Mouse (Mus musculus) liver, embryonic 13.5 days (tissue): ENCODE results near the gene Dicer1. TPM values are rescaled to one million over a fixed set of nuclear protein-coding genes. Genes with fewer than 3 reads are reported as not detected.
A peak's percentile ranks its signal among the peaks of the same experiment; 100 is the strongest.

Source experiments
- ATAC-seq: fragments of 200-750 bp; cut with Nextera tagmentation; 2 replicates; pipeline ENCODE4 v1.8.0; 2017; ENCODE audit warnings: low read depth, mild to moderate bottlenecking, moderate number of reproducible peaks, moderate library complexity
- DNase-seq: peaks from one replicate; pipeline ENCODE4 v3.0.0; 2022
- H3K27ac ChIP-seq: fragments of 300-500 bp; sonication (generic); 2 replicates; pipeline ENCODE4 v1.5.1; 2015; ENCODE audit warnings: moderate library complexity, mild to moderate bottlenecking, inconsistent platforms
- H3K27me3 ChIP-seq: fragments of 300-500 bp; sonication (generic); 2 replicates; pipeline ENCODE4 v1.6.1; 2015; ENCODE audit warnings: mild to moderate bottlenecking, inconsistent platforms
- H3K36me3 ChIP-seq: fragments of 300-500 bp; sonication (generic); 2 replicates; pipeline ENCODE4 v1.6.1; 2015; ENCODE audit warnings: mild to moderate bottlenecking, inconsistent platforms
- H3K4me1 ChIP-seq: fragments of 300-500 bp; sonication (generic); replicated peaks from 2 replicates; pipeline ENCODE4 v1.6.1; 2015; ENCODE audit warnings: inconsistent platforms
- H3K4me2 ChIP-seq: fragments of 300-500 bp; sonication (generic); 2 replicates; pipeline ENCODE4 v1.6.1; 2015; ENCODE audit warnings: inconsistent platforms, mild to moderate bottlenecking, moderate library complexity
- H3K4me3 ChIP-seq: fragments of 300-500 bp; sonication (generic); replicated peaks from 2 replicates; pipeline ENCODE4 v1.5.1; 2015; ENCODE audit warnings: mild to moderate bottlenecking, inconsistent platforms
- H3K9ac ChIP-seq: fragments of 300-500 bp; sonication (generic); 2 replicates; pipeline ENCODE4 v1.6.1; 2015; ENCODE audit warnings: mild to moderate bottlenecking, inconsistent platforms
- H3K9me3 ChIP-seq: fragments of 300-500 bp; sonication (generic); replicated peaks from 2 replicates; pipeline ENCODE4 v1.6.1; 2016; ENCODE audit warnings: inconsistent platforms
- WGBS: fragments of 180-500 bp; shearing (Covaris S2); methylation state at CpG from one replicate; pipeline ENCODE4 v1.1.7; 2015; ENCODE audit not compliant: insufficient replicate concordance; 5-methylcytosine and 5-hydroxymethylcytosine counted together
- polyA plus RNA-seq: library from polyadenylated mRNA; unstranded; fragments of >200 nt; fragmentation: Nextera tagmentation; extraction: Ambion mirVana; gene quantifications from 2 replicates; pipeline ENCODE4 v1.2.1, GENCODE M21; 2015

Gene Dicer1
- polyA plus RNA-seq, 1 experiment from 2014 or later, result 15.8 TPM

DNA sequence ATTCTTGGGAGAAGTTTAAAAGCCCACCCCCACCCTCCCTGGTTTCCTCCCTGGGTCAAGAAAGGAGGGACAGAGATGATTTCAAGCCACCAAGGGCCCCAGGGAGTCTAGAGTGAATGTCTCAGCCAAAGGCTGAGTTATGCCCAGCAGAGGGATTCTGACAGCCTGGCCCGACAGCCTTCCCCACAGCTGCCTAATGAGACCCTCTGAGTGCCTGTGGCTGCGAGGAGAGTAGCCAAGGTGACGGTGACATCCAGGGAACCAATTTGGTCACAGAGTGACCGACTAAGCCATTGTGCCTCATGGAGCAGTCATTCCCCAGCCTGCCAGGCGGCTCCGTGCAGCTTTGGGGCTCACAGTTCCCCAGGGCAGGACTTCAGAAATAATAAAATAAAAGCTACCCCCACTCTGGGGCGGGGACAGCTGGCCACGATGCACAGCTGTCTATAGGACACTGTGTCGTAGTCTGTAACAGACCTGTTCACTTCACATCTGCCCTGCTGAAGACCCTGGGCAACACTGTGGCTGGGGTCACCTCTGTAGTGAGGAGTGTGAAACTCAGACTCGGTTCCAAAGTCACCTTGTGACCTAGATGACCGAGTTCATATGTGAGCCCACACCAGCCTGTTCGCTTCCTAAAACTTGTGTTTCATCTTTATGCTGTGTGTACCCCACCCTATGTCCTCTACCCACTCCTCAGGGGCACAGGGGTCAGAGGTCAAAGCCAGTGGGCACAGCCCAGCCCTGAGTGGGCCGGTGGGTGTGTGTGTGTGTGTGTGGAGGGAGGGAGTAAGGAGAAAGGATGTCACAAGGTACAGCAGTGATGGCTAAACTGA is 75.0 kb downstream of the Dicer1 start:
- H3K4me1 ChIP-seq, result no peaks in the 10 kb centered on the region
- no peaks in the 10 kb centered on the region for H3K9me3 ChIP-seq
- no peaks in the 10 kb centered on the region for H3K36me3 ChIP-seq
- no peak overlapping the region for H3K4me2 ChIP-seq
- H3K9ac ChIP-seq, result no peak overlapping the region
- ATAC-seq (peak; percentile 31; the same call in 1 of the 2 replicates), DNase-seq (no peak)
- WGBS, result 74% methylated on average over 13 of the region's 13 CpGs
- H3K4me3 ChIP-seq, result no peak overlapping the region
- H3K27ac ChIP-seq, result no peak overlapping the region
- no peaks in the 10 kb centered on the region for H3K27me3 ChIP-seq

DNA sequence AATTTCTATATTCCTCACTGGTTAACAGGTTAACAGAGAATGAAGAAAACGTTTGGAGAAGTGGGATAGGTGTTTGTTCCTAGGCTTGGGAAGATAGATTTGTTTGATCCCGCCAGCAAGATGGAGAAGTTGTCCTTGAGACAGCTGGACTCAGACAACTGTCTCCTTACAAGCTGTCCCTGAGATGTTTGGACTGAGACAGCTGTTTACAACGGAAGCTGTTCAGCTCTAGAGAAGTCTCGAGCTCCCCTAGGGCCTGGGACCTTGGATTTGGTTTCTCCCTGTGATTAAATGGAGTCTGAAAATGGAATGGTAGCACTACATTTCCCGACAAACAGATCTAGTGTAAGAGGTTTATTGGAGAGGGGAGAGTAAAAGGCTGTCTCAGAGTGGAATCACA is 78.8 kb downstream of the Dicer1 start:
- no peaks in the 10 kb centered on the region for H3K27me3 ChIP-seq
- DNase-seq (no peak), ATAC-seq (no peak)
- no peaks in the 10 kb centered on the region for H3K4me1 ChIP-seq
- no peak overlapping the region for H3K9ac ChIP-seq
- H3K4me3 ChIP-seq, result no peak overlapping the region
- no peak overlapping the region for H3K4me2 ChIP-seq
- WGBS, result 37% methylated on average over 5 of the region's 5 CpGs
- no peaks in the 10 kb centered on the region for H3K9me3 ChIP-seq
- no peaks in the 10 kb centered on the region for H3K36me3 ChIP-seq
- H3K27ac ChIP-seq, result no peak overlapping the region

GRCm38 (mm10) chr12:104672406-104672805 is 79.3 kb downstream of the Dicer1 start:
- Histone ChIP-seq H3K9ac (no peak overlapping the region), H3K36me3 (no peaks in the 10 kb centered on the region), H3K27ac (no peak overlapping the region), H3K4me2 (no peak overlapping the region), H3K27me3 (no peaks in the 10 kb centered on the region), H3K4me1 (no peaks in the 10 kb centered on the region), H3K9me3 (no peaks in the 10 kb centered on the region), H3K4me3 (no peak overlapping the region)
- DNase-seq, result no peak
- WGBS, result 54% methylated on average over 10 of the region's 10 CpGs
- no peak for ATAC-seq

DNA sequence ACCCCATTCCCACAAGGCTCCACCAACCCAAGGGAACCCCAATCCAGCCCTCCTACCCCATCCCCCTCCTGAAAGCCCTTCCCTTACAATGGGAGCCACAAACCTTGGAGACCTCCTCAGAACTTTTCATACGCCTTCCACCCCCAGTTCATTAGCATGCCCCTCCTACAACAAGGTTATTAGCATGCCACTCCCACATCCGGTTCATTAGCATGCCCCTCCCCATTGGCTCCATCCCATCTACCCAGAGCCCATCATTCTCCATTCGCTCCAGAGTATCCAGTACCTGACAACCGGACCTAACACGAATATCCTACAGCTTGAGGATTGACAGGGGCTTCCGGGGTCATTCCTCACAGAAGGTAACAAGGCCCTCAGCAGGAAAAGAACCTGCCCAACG is 83.9 kb downstream of the Dicer1 start:
- Histone ChIP-seq H3K4me1 (no peaks in the 10 kb centered on the region), H3K36me3 (no peaks in the 10 kb centered on the region), H3K27ac (no peak overlapping the region), H3K27me3 (no peaks in the 10 kb centered on the region), H3K4me2 (no peak overlapping the region), H3K4me3 (no peak overlapping the region), H3K9me3 (no peaks in the 10 kb centered on the region), H3K9ac (no peak overlapping the region)
- no peak for ATAC-seq
- DNase-seq, result no peak
- WGBS, result 61% methylated on average over 7 of the region's 7 CpGs

DNA sequence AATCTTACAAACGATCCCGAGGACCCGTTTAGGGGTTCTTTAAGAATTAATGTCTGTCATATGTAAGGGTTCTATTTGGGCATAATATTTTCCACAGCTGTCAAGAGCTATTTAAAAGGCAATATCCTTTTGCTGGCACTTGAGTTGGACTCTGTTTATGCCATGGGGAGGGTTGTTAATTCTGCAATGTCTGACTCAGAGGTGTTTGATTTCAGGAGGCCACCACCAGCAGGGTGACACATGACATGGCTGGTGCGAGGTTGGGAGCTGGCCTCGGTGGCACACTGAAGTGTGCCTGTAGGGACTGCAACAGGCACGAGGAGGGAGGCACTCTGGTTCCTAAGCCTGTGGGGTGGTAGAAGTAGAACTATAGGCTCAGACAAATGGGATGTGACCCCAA is 85.8 kb downstream of the Dicer1 start:
- Histone ChIP-seq H3K27me3 (no peaks in the 10 kb centered on the region), H3K4me2 (no peak overlapping the region), H3K4me1 (no peaks in the 10 kb centered on the region), H3K27ac (no peak overlapping the region), H3K4me3 (no peak overlapping the region), H3K36me3 (no peaks in the 10 kb centered on the region), H3K9me3 (no peaks in the 10 kb centered on the region), H3K9ac (no peak overlapping the region)
- DNase-seq (no peak), ATAC-seq (no peak)
- WGBS, result 57% methylated on average over 6 of the region's 6 CpGs

DNA sequence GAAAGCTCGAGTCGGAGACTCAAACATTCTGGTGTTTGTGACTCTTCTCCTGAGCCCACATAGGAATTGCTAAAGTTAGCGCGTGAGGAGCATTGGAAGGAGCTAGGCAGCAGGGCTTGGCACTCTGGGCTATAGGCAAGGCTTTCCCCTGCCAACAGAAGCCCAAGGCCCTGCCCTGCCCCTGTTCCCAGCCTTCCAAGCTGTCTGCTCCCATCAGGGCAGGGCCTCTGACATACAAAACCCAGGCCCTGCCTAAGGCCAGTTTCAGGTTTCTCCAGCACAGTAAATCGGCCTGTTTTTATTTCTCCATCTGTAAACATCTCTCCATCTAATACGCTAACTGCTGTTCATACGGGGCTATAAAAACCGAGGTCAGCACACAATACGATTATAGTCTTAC is 86.2 kb downstream of the Dicer1 start:
- no peak overlapping the region for H3K4me2 ChIP-seq
- H3K4me1 ChIP-seq, result no peaks in the 10 kb centered on the region
- no peak for DNase-seq
- no peak for ATAC-seq
- H3K27ac ChIP-seq, result no peak overlapping the region
- no peaks in the 10 kb centered on the region for H3K36me3 ChIP-seq
- no peak overlapping the region for H3K9ac ChIP-seq
- H3K27me3 ChIP-seq, result no peaks in the 10 kb centered on the region
- 74% methylated on average over 9 of the region's 9 CpGs for whole genome bisulfite sequencing
- no peaks in the 10 kb centered on the region for H3K9me3 ChIP-seq
- no peak overlapping the region for H3K4me3 ChIP-seq

- 73% methylated on average over 2 of the region's 2 CpGs for WGBS
- no peak for ATAC-seq
- Histone ChIP-seq H3K4me1 (no peaks in the 10 kb centered on the region), H3K4me3 (no peak overlapping the region), H3K9me3 (peaks cover 7% of the 10 kb centered on the region; the same call in 1 of the 2 replicates), H3K36me3 (no peaks in the 10 kb centered on the region), H3K27me3 (no peaks in the 10 kb centered on the region), H3K27ac (no peak overlapping the region), H3K9ac (no peak overlapping the region), H3K4me2 (no peak overlapping the region)
- DNase-seq, result no peak
These were observed 95.6 kb downstream of the Dicer1 start for GRCm38 (mm10) chr12:104656146-104656545.

GRCm38 (mm10) chr12:104655006-104655405 is 96.7 kb downstream of the Dicer1 start:
- H3K27me3 ChIP-seq, result no peaks in the 10 kb centered on the region
- WGBS, result 36% methylated on average over 1 of the region's 1 CpGs
- H3K4me2 ChIP-seq, result no peak overlapping the region
- no peak for DNase-seq
- no peak overlapping the region for H3K9ac ChIP-seq
- H3K4me3 ChIP-seq, result no peak overlapping the region
- no peaks in the 10 kb centered on the region for H3K36me3 ChIP-seq
- H3K27ac ChIP-seq, result no peak overlapping the region
- H3K9me3 ChIP-seq, result peaks cover 7% of the 10 kb centered on the region; the same call in 1 of the 2 replicates
- H3K4me1 ChIP-seq, result no peaks in the 10 kb centered on the region
- ATAC-seq, result no peak

DNA sequence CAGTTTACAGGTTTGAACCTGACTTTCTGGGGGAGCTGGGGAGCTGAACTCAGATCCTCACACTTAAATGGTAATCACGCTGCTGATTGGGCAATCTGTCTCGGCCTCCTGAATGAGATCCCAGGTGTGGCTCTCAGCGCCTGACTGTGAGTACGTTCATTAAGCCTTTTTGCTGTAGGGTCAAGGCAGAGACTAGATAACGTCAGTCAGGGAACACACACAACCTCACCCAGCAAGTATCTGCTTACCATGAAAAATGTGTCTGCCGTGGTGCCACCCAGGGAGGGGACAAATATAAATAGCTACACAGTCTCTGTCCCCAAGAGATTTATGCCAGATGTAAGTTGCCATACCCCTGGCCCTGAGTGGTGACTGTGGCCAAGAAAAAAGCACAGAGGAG is 99.7 kb downstream of the Dicer1 start:
- DNase-seq (no peak), ATAC-seq (no peak)
- no peak overlapping the region for H3K9ac ChIP-seq
- H3K4me3 ChIP-seq, result no peak overlapping the region
- no peaks in the 10 kb centered on the region for H3K36me3 ChIP-seq
- peaks cover 7% of the 10 kb centered on the region; the same call in 1 of the 2 replicates for H3K9me3 ChIP-seq
- WGBS, result 41% methylated on average over 6 of the region's 6 CpGs
- H3K4me2 ChIP-seq, result no peak overlapping the region
- H3K27me3 ChIP-seq, result no peaks in the 10 kb centered on the region
- H3K27ac ChIP-seq, result no peak overlapping the region
- no peaks in the 10 kb centered on the region for H3K4me1 ChIP-seq

DNA sequence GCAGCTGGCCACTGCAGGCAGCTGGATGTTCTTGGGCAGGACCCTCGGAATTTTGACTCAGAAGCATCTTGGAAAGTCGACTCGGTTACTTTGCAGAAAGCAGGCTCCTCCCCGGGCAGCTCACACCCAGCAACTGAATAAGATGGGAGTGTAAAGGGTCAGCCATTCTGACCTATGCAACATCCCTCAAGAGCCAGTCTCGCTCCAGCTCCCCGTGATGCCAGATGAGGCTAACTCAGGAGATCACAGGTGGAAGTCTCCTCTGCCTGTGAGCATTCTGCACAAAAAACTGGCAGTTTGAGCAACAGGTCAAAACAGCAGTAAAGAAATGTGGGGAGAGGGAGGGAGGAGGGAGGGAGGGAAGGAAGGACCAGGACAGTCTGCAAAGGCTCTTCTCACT is 100.5 kb downstream of the Dicer1 start:
- no peaks in the 10 kb centered on the region for H3K27me3 ChIP-seq
- 53% methylated on average over 6 of the region's 6 CpGs for WGBS
- no peak overlapping the region for H3K27ac ChIP-seq
- no peak overlapping the region for H3K9ac ChIP-seq
- H3K36me3 ChIP-seq, result no peaks in the 10 kb centered on the region
- H3K4me1 ChIP-seq, result no peaks in the 10 kb centered on the region
- H3K9me3 ChIP-seq, result peaks cover 7% of the 10 kb centered on the region; the same call in 1 of the 2 replicates
- no peak for ATAC-seq
- no peak for DNase-seq
- H3K4me2 ChIP-seq, result no peak overlapping the region
- H3K4me3 ChIP-seq, result no peak overlapping the region

DNA sequence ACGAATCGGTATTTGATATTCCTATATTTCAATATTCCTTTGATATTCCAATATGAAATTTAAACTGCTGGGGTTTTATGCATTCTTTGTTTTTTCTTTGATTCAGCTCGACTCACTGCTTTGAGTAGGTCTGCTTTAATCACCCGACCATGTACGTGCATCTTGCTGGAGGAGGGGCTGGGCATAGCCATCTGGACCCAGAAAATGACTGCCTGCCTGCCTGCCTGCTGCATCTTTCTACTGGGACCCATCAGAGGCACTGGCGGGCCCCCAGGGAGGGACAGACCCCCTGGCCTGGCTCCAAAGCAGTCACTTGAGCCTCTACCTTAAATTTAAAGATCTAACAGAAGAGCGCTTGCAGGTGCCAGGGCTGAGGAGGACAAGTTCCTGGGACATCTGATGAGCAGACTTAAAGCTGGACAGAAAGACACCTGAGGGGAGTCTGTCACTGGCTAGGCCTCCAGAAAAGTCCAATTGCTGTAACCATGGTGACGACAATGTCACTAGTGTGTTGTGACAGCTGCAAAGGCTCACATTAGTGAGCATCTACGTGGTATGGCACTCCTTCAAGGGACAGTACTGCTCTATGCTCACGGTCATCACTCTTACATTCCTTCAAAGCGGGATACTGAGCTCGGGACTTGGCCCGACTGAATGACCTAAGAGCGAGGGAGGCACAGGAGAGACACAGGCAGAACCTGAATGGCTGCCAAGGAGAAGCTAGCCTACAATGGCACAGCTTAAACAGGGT is 101.1 kb downstream of the Dicer1 start:
- H3K4me3 ChIP-seq, result no peak overlapping the region
- DNase-seq (no peak), ATAC-seq (no peak)
- H3K4me1 ChIP-seq, result no peaks in the 10 kb centered on the region
- 0 out of 2 replicates have a peak, but pooled peaks cover 2% of the 10 kb centered on the region for H3K9me3 ChIP-seq
- WGBS, result 62% methylated on average over 14 of the region's 14 CpGs
- H3K9ac ChIP-seq, result no peak overlapping the region
- no peaks in the 10 kb centered on the region for H3K27me3 ChIP-seq
- H3K4me2 ChIP-seq, result no peak overlapping the region
- H3K36me3 ChIP-seq, result no peaks in the 10 kb centered on the region
- no peak overlapping the region for H3K27ac ChIP-seq
